14 mouse cellular contexts compared by ENCODE assay signal in genomic region chr17:63366045-63366444, GRCm38 (mm10).
DNase-seq lines count a peak whose midpoint lies in the region; ATAC-seq lines count a peak whose summit lies in the region.
"Had no signal": no experiment of that assay in that cellular context is flagged by ENCODE, and none has a peak within 500 bp of the region (broad histone marks: within the 10 kb centered on the region; RNA-seq: fewer than 3 reads in every experiment).

No protein-coding gene starts in this region.

- no peaks in the 10 kb centered on the region for H3K27me3 ChIP-seq in embryonic facial prominence, embryonic 15.5 days
- no peaks in the 10 kb centered on the region for H3K27me3 ChIP-seq in limb, embryonic 13.5 days
- H3K27me3 ChIP-seq: midbrain, embryonic 12.5 days had no signal

- no peaks in the 10 kb centered on the region; the same call in 1 of the 2 replicates for H3K4me1 ChIP-seq in embryonic facial prominence, embryonic 15.5 days
- peaks cover 17% of the 10 kb centered on the region for H3K4me1 ChIP-seq in limb, embryonic 13.5 days

- no peak overlapping the region for H3K4me3 ChIP-seq in embryonic facial prominence, embryonic 15.5 days (replicated peaks)
- 0 out of 2 replicates have a peak overlapping the region, but pooled peaks have one; percentile 13 for H3K4me3 ChIP-seq in limb, embryonic 13.5 days
- H3K4me3 ChIP-seq: midbrain, embryonic 12.5 days had no signal

- H3K36me3 ChIP-seq in embryonic facial prominence, embryonic 15.5 days, result peaks cover 3% of the 10 kb centered on the region; the same call in 1 of the 2 replicates
- H3K36me3 ChIP-seq in limb, embryonic 13.5 days, result peaks cover 4% of the 10 kb centered on the region; the same call in 1 of the 2 replicates

- peak; percentile 24; the same call in 1 of the 2 replicates for ATAC-seq in embryonic facial prominence, embryonic 15.5 days (ENCODE audit: insufficient number of reproducible peaks, low FRiP score, low TSS enrichment, low read depth)
- ATAC-seq in limb, embryonic 13.5 days (ENCODE audit: low FRiP score, low read depth), result peak; percentile 51; the same call in 1 of the 2 replicates

- 41% methylated on average over 11 of the region's 11 CpGs for WGBS in embryonic facial prominence, embryonic 15.5 days
- 18% methylated on average over 11 of the region's 11 CpGs for WGBS in limb, embryonic 13.5 days

- H3K9ac ChIP-seq in embryonic facial prominence, embryonic 15.5 days, result no peak overlapping the region
- H3K9ac ChIP-seq in limb, embryonic 13.5 days, result no peak overlapping the region
- H3K9ac ChIP-seq: liver, embryonic 14.5 days; midbrain, embryonic 12.5 days had no signal

- peak; percentile 38 for DNase-seq in gastrocnemius, adult 18-20 months (ENCODE audit: low spot score)
- DNase-seq in gastrocnemius, adult 8-10 months (ENCODE audit: low spot score in 2 of 2), result no peak
- peak; percentile 13 for DNase-seq in R1 (ENCODE audit: low read depth, low spot score)
- DNase-seq in layer of hippocampus, postnatal 25 days (ENCODE audit: extremely low spot score in 1 of 2, low spot score in 1 of 2), result no peak
- DNase-seq in ovary, postnatal 10 days (ENCODE audit: low spot score), result no peak
- no peak for DNase-seq in lung, postnatal 25 days (ENCODE audit: low spot score)
- DNase-seq: adrenal gland, adult 2 months; B cell, adult 2 months; cerebellum, adult 18-20 months; thymus, postnatal 36 days had no signal

- H3K9me3 ChIP-seq in embryonic facial prominence, embryonic 15.5 days (replicated peaks), result no peaks in the 10 kb centered on the region
- no peaks in the 10 kb centered on the region for H3K9me3 ChIP-seq in limb, embryonic 13.5 days
- H3K9me3 ChIP-seq: midbrain, embryonic 12.5 days had no signal

- 0 out of 2 replicates have a peak overlapping the region, but pooled peaks have one; percentile 11 for H3K27ac ChIP-seq in embryonic facial prominence, embryonic 15.5 days (replicated peaks)
- no peak overlapping the region for H3K27ac ChIP-seq in limb, embryonic 13.5 days
- H3K27ac ChIP-seq: liver, embryonic 14.5 days; midbrain, embryonic 12.5 days had no signal

- H3K4me2 ChIP-seq in embryonic facial prominence, embryonic 15.5 days (replicated peaks), result no peak overlapping the region
- H3K4me2 ChIP-seq in limb, embryonic 13.5 days (replicated peaks), result peak overlapping the region; percentile 36; the same call in 1 of the 2 replicates
- H3K4me2 ChIP-seq: midbrain, embryonic 12.5 days had no signal

Comparison
In these comparisons a context has a peak if more than half of its experiments do, and no peak if none do; other contexts are left out.
1. DNase-seq: peak in gastrocnemius, adult 18-20 months (single experiment) and R1 (single experiment); none in gastrocnemius, adult 8-10 months (0 of 2), layer of hippocampus, postnatal 25 days (0 of 2), ovary, postnatal 10 days (single experiment) and lung, postnatal 25 days (single experiment).